Mouse (Mus musculus) brain, adult 2 months (tissue): ENCODE data around the gene Vmn1r11.

ENCODE experiments used
- DNase-seq: peaks from one replicate; pipeline ENCODE4 v3.0.0; 2011; ENCODE audit warnings: low read depth, low spot score

The Vmn1r11 gene

DNA sequence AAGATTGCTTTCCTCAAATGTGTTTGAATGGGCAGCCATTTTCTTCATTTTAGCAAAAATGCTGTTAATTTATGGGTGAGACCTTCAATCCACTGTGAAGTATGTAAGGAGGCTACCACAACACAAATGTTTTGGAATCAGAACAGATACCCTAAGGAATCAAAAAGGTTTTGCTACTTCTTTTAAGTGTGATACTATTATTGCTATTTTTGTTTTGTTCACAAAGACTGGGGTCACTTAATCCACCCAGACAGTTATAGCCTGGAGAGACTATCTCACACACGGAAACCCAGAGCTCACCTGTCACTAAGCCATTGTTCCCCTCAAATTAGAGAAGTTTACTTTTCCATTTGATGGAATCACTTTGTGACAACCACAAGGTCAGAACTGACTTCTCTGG lies at the start of gene Vmn1r11:
Gene Vmn1r11, plus strand, starts transcription at position 301 of the 400 bp plus-strand sequence.
- DNase-seq: no peak

DNA sequence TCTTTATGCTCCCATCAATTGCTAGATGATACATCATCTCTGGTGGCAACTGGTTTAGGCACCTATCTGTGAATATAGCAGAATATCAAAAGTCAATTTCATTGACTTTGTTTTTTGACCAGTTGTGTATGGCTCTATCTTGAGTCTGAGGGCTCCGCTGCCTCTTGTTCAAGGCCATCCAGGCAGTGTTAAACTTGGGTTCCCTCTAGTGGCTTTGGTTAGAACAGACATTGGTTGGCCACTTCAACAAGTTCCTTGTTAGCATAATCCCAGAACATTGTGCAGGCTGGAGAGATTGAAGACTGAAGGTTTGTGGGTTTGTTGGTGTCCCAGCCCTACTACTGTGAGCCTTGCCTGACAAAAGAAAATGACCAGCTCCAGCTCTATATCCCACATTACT lies 26.9 kb upstream of the Vmn1r11 start:
- peak; percentile 3 for DNase-seq

DNA sequence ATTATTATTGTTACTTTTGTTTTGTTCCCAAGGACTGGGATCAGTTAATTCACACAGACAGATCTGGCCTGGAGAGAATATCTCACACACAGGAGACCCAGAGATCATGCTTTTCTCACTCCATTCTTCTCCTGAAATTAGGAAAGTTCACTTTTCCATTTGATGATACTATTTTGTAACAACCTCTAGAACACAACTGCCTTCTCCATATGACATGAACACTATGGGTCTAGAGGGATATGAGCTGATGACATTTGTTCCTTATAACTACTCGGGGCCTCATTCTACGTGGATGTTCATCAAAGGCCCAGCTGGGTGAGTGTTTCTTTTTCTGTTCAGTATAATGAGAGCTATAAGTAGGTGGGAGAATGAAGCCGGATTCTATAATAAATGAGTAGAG lies 24.1 kb upstream of the Vmn1r11 start, which contains the start of gene Vmn1r10:
Gene Vmn1r10, plus strand, starts transcription at position 301 of the 400 bp plus-strand sequence.
- DNase-seq: no peak

DNA sequence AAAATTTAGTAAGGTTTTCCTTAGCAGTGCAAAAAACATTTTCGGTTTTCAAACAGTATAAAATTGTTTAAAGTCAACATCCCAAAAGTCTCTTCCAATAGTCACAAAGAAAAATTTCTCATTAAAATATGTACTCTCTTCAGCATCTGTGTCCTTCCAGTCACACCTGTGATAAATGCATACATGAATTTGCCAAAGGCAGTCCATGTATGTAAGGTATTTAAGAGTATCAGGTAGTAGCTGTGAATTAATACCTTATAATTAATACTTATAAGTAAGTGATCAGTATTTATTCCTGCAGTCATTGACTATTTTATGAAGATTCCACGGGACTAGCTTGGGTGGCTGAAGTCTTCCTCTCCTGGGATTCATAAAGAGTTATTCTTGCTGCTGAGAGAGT lies 23.4 kb downstream of the Vmn1r11 start, which contains the start of gene Vmn1r12:
Gene Vmn1r12, plus strand, starts transcription at position 301 of the 400 bp plus-strand sequence.
- DNase-seq: no peak
